Mouse (Mus musculus): ENCODE measurements at regions not wholly inside any gene's neighbourhood (a gene's known extent, or its start where the extent isn't known, plus 50 kb on each side); places are given as distances from the start of the nearest gene placed in this dataset.
A peak's percentile ranks its signal among the peaks of the same experiment; 100 is the strongest.

DNA sequence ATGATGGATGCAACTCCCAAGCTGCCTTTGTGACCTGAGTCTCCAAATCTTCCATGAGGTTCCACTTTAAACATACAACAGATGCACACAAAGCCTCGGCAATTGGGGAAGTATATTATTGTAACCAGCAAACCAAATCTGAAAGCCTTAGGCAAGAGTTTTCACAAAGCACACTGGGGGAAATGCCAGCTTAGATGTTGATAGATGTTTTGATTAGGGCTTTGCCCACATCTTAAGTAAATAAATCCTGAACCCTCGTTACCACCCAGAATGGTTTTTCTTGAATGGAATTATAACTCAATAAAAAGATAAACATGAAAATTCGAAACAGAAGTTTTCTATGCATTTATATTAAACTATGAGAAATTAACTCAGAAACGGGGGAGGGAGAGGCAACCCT, 302.7 kb downstream of the Sorl1 start:
- Histone ChIP-seq H3K27ac (no peak overlapping the region), H3K36me3 (no peaks in the 10 kb centered on the region), H3K4me1 (peaks cover 6% of the 10 kb centered on the region; the same call in 1 of the 2 replicates), H3K9me3 (no peaks in the 10 kb centered on the region), H3K4me2 (no peak overlapping the region), H3K9ac (no peak overlapping the region), H3K4me3 (no peak overlapping the region), H3K27me3 (no peaks in the 10 kb centered on the region)
- ATAC-seq (ENCODE audit: insufficient number of reproducible peaks, low FRiP score, low TSS enrichment, low read depth), result no peak
- 48% methylated on average over 4 of the region's 4 CpGs for WGBS

DNA sequence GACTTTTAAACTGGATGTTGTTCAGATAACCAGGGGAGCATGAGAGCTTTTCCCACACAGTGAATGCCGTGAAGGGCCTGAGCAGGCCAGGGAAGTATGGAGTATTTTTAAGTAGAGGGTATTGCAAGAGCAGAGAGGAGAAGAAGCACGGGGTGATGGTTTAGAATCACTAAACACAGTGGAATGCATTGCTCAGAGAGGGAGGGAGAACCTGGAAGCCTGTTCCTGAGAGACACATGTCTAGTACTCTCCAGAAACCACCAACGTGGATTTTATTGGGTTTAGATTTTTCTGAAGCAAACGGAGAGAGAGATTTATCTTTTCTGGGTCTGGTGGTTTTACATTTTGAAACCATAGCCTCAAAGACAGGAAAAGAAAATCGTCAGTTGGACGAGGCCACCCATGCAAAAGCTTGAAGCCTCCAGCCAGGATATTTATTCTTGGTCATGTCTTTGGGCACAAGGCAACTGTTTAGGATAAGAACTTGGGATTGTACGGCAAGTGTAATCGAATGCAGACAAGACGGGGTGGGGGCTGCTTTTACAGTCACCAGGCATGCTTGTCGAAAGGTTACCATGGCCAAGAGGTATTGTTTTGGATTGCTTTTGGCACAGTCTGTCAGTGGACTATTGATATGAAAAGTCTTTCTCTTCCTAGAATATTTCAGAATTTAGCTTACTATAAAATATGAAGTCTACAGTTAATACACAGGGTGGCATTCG, 306.2 kb downstream of the Sorl1 start:
- peaks cover 6% of the 10 kb centered on the region; the same call in 1 of the 2 replicates for H3K4me1 ChIP-seq
- no peak overlapping the region for H3K4me3 ChIP-seq
- H3K36me3 ChIP-seq, result no peaks in the 10 kb centered on the region
- ATAC-seq (ENCODE audit: insufficient number of reproducible peaks, low FRiP score, low TSS enrichment, low read depth), result no peak
- H3K4me2 ChIP-seq, result no peak overlapping the region
- 29% methylated on average over 11 of the region's 11 CpGs for WGBS
- H3K9me3 ChIP-seq, result no peaks in the 10 kb centered on the region
- H3K27me3 ChIP-seq, result no peaks in the 10 kb centered on the region
- peak overlapping the region; percentile 68 for H3K27ac ChIP-seq
- H3K9ac ChIP-seq, result no peak overlapping the region

DNA sequence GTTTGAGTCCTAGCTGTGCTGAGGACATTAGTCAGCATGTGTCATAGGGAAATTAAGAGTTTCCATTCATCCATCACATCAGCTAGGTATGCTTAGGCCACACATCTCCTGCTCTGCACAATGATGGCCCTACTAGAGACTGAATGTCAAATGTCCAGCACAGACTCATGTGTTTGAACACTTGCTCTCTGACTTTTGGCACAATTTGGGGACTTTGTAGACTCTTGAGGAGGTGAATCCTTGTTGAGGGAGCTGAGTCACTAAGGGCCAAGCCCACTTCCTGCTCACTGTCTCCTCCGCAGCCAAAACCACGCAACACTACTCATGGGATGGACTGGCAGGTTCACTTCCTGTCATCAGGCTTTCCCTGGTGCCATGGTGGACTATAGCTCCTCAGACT, 308.2 kb downstream of the Sorl1 start:
- no peaks in the 10 kb centered on the region for H3K27me3 ChIP-seq
- H3K27ac ChIP-seq, result no peak overlapping the region
- no peaks in the 10 kb centered on the region for H3K36me3 ChIP-seq
- no peak overlapping the region for H3K4me3 ChIP-seq
- 90% methylated on average over 2 of the region's 2 CpGs for WGBS
- H3K4me2 ChIP-seq, result no peak overlapping the region
- H3K9me3 ChIP-seq, result no peaks in the 10 kb centered on the region
- no peak overlapping the region for H3K9ac ChIP-seq
- peaks cover 6% of the 10 kb centered on the region; the same call in 1 of the 2 replicates for H3K4me1 ChIP-seq
- ATAC-seq (ENCODE audit: insufficient number of reproducible peaks, low FRiP score, low TSS enrichment, low read depth), result no peak

DNA sequence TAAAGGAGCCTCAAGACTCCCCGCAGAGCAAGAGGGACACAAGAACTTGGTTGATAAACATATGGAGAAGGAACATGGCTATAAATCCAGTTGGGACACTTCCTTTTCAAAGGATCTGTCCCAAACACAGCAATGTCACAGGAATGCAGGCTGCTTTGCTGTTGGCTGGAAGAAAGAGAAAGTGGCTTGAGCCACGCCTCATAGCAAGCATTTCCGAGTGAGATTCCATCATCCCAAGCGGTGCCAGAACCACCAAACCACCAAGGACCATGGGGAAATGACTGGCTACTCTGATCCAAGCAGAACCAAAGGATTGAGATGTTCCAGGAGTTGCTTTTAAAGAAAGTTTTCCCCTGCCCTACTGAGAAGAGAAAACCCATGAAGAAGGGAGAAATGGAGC, 314.8 kb downstream of the Sorl1 start:
- Histone ChIP-seq H3K4me3 (no peak overlapping the region), H3K9me3 (no peaks in the 10 kb centered on the region), H3K4me2 (no peak overlapping the region), H3K36me3 (no peaks in the 10 kb centered on the region), H3K9ac (no peak overlapping the region), H3K27ac (peak overlapping the region; percentile 51), H3K4me1 (peaks cover 32% of the 10 kb centered on the region), H3K27me3 (no peaks in the 10 kb centered on the region)
- no peak for ATAC-seq (ENCODE audit: insufficient number of reproducible peaks, low FRiP score, low TSS enrichment, low read depth)
- 62% methylated on average over 4 of the region's 4 CpGs for WGBS

DNA sequence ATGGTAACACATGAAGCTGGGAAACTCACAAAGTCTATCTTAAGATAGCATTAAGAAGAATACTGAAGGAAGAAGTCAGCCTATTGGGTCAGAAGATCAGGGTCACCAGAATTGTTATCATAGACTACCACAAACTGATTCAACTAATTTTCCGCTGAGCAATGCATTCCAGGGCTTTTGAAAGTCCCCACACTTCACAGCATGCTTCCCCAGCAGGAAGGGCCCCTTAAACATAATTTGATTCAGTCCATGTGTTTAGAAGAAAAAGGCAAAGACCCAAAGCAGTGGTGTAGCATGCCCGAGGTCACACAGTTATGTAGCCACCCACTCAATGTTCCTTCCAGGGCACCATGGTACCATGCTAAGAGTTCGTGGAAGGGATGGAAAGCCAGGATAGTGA, 315.3 kb downstream of the Sorl1 start:
- peaks cover 34% of the 10 kb centered on the region for H3K4me1 ChIP-seq
- no peaks in the 10 kb centered on the region for H3K9me3 ChIP-seq
- no peaks in the 10 kb centered on the region for H3K27me3 ChIP-seq
- H3K4me2 ChIP-seq, result no peak overlapping the region
- H3K27ac ChIP-seq, result peak overlapping the region; percentile 51
- no peak overlapping the region for H3K4me3 ChIP-seq
- no peaks in the 10 kb centered on the region for H3K36me3 ChIP-seq
- H3K9ac ChIP-seq, result no peak overlapping the region
- WGBS, result 49% methylated on average over 3 of the region's 3 CpGs
- no peak for ATAC-seq (ENCODE audit: insufficient number of reproducible peaks, low FRiP score, low TSS enrichment, low read depth)

DNA sequence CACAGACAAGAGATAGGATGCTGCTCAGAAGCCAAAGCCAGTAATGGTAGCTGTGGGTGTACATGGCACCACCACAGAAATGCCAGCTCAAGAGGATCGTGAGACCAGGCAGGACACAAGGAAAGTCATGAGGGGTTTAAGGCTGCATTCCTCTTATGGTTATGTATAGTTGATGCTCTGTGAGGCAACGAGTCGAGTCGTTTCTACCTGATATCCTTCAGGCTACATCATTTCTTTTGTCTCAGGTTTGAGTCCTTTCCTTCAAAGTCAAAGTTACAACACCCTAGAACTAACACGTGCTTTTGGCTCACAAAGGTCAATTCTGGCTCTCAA, 317.8 kb downstream of the Sorl1 start:
- H3K9ac ChIP-seq, result no peak overlapping the region
- no peak for ATAC-seq (ENCODE audit: insufficient number of reproducible peaks, low FRiP score, low TSS enrichment, low read depth)
- H3K27me3 ChIP-seq, result no peaks in the 10 kb centered on the region
- no peaks in the 10 kb centered on the region for H3K9me3 ChIP-seq
- H3K4me2 ChIP-seq, result no peak overlapping the region
- peak overlapping the region; percentile 85 for H3K27ac ChIP-seq
- WGBS, result 82% methylated on average over 5 of the region's 5 CpGs
- H3K4me3 ChIP-seq, result no peak overlapping the region
- H3K4me1 ChIP-seq, result peaks cover 34% of the 10 kb centered on the region
- no peaks in the 10 kb centered on the region for H3K36me3 ChIP-seq

DNA sequence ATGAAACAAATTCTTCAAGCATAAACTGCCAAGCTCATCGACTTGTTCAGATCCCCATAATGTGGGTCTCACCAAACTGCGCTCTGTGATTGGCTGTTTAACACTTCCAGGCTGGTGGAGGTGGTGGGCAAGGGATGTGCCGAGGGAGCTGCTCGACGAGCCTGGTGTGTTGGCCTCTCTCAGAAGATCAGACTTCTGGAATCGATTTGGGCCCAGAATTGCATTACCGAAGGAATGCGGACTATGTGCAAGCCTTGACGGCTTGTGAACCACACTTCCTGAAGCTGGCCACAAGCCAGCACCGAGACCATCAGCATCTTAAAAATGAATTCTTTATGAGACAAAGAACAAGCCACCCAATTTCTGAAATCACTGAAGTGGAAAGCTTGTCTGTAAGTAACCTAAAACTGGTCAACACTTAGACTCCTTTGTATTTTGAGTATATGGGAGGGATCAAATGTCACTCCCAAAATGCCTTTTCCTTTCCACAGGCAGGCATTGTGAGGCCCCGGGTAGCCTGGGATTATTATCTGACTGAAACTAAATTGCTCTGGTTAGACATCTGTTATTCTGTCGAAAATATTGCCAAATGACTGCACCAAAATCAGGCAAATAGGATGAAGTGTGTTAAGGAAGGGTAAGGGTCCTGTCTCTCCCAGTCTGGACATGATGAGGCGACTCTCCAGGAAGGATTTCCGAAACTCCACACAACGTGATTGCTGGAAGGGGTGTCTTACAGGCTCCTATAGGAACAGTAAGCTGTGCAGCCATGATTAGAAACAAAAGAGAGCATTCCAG, 318.4 kb downstream of the Sorl1 start:
- 16% methylated on average over 15 of the region's 15 CpGs for WGBS
- Histone ChIP-seq H3K9ac (no peak overlapping the region), H3K4me1 (peaks cover 34% of the 10 kb centered on the region), H3K27me3 (no peaks in the 10 kb centered on the region), H3K27ac (peak overlapping the region; percentile 85), H3K4me3 (0 out of 2 replicates have a peak overlapping the region, but pooled peaks have one; percentile 3), H3K36me3 (no peaks in the 10 kb centered on the region), H3K9me3 (no peaks in the 10 kb centered on the region), H3K4me2 (peak overlapping the region; percentile 22; the same call in 1 of the 2 replicates)
- ATAC-seq (ENCODE audit: insufficient number of reproducible peaks, low FRiP score, low TSS enrichment, low read depth), result peak; percentile 84; the same call in 1 of the 2 replicates

DNA sequence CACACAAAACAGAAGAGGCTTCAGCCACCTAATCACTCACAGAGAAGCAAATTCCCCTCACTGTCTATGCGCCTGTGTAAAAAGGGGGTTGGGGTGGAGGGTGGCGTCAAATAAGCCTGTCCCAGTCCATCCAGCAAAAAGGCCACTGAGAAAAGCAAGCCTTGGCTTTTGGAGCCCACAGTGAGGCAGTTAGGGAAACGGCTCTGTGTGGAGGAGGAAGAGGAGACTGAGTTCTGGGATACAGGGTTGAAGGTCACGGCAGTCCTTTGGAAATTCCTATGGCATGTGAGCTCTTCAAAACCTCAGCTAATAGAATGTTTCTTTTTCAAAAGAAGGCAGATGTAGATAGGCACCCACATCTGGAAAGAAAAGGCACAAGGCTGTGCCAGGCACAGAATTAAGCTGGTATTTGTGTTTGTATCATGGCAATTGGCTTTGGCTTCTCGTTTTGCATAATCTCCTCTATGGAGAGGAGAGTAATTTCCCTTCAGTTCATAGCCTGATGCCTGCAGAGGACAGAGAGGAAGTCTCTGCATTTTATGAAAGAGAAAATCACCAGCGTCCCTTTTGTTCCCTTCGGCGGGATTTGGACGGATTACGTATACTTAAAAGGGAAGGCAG, 319.3 kb downstream of the Sorl1 start:
- WGBS, result 19% methylated on average over 10 of the region's 10 CpGs
- peaks cover 33% of the 10 kb centered on the region for H3K4me1 ChIP-seq
- no peak overlapping the region for H3K9ac ChIP-seq
- H3K4me2 ChIP-seq, result peak overlapping the region; percentile 22; the same call in 1 of the 2 replicates
- H3K4me3 ChIP-seq, result no peak overlapping the region
- peak overlapping the region; percentile 85 for H3K27ac ChIP-seq
- H3K27me3 ChIP-seq, result no peaks in the 10 kb centered on the region
- no peaks in the 10 kb centered on the region for H3K36me3 ChIP-seq
- no peaks in the 10 kb centered on the region for H3K9me3 ChIP-seq
- no peak for ATAC-seq (ENCODE audit: insufficient number of reproducible peaks, low FRiP score, low TSS enrichment, low read depth)

DNA sequence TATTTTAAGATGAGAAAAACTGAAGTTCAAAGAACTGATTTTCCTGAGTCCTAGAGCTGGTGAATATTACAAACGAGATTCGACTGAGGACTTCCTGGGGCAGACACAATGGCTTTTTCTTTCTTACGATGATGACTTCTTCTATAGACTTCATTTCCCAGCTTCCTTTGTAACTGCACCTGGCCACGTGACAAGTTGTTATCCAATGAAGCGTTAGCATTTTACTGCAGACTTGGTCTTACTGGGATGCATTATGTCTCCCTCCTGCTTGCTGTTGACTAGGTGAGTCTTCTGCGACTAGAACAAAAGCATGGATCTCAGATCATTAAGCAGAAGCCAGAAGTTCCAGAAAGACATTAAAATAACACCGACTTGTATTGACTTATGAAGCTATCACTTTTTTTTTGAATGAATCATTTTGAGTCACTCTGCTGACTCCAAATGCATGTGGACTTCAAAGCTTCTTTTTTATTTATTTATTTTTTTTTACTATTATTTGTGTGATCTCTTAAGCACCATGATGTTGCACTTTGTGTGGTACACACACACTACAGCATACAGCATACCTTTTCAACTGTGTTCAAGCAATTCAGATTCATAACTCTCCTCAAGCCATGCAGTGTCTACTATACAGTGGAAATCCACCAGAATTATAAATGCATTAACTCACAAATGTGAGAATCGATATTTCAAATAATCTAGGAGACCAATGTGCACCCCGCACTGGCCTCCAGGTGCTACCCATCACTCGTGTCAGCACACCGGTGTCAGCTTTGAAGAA, 320.2 kb downstream of the Sorl1 start:
- ATAC-seq (ENCODE audit: insufficient number of reproducible peaks, low FRiP score, low TSS enrichment, low read depth), result no peak
- 72% methylated on average over 11 of the region's 11 CpGs for WGBS
- Histone ChIP-seq H3K9me3 (no peaks in the 10 kb centered on the region), H3K4me1 (peaks cover 24% of the 10 kb centered on the region), H3K9ac (no peak overlapping the region), H3K4me2 (no peak overlapping the region), H3K36me3 (no peaks in the 10 kb centered on the region), H3K4me3 (no peak overlapping the region), H3K27ac (peak overlapping the region; percentile 85; the same call in 1 of the 2 replicates), H3K27me3 (no peaks in the 10 kb centered on the region)

DNA sequence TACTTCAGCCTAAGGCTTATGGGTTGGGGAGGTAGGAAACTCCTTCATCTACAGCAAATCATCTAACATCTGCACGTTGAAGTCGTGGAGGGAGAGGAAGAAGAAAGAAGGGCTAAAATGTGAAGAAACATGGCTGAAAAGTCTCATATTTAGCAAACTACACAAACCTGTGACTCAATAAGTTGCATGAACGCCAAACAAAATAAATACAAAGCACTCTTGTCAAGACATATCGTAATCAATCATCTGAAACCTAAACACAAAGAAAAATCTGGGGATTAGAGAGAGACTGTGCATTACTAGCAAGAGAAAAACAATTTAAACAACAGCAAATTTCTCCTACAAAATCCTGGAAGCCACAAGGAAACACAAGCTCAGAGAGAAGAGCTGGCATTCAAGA, 322.7 kb downstream of the Sorl1 start:
- H3K27me3 ChIP-seq, result no peaks in the 10 kb centered on the region
- no peak overlapping the region for H3K27ac ChIP-seq
- 81% methylated on average over 4 of the region's 4 CpGs for WGBS
- no peaks in the 10 kb centered on the region for H3K9me3 ChIP-seq
- peaks cover 20% of the 10 kb centered on the region for H3K4me1 ChIP-seq
- H3K4me2 ChIP-seq, result no peak overlapping the region
- no peak for ATAC-seq (ENCODE audit: insufficient number of reproducible peaks, low FRiP score, low TSS enrichment, low read depth)
- no peak overlapping the region for H3K4me3 ChIP-seq
- no peaks in the 10 kb centered on the region for H3K36me3 ChIP-seq
- H3K9ac ChIP-seq, result no peak overlapping the region

DNA sequence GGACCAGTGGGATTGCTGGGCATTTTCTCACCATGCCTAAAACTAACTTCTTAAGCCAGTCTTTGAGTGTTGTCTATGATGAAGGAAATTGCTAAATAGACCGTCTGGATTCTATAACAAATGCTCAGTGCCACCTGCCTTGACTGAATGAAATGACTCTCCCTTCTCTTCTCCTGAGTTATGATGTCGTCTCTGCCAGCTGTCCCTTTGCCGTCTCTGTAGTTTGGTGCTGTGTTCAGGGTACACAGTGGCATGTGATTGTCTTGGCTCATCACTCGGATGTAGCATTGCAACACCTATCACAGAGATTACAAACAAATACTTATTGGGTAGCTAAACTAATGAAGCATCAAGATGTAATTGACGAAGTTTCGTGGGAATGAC, 331.3 kb downstream of the Sorl1 start:
- no peak overlapping the region for H3K9ac ChIP-seq
- no peaks in the 10 kb centered on the region for H3K9me3 ChIP-seq
- H3K36me3 ChIP-seq, result no peaks in the 10 kb centered on the region
- H3K4me3 ChIP-seq, result no peak overlapping the region
- H3K27me3 ChIP-seq, result no peaks in the 10 kb centered on the region
- H3K27ac ChIP-seq, result no peak overlapping the region
- no peak overlapping the region for H3K4me2 ChIP-seq
- WGBS, result 72% methylated on average over 6 of the region's 6 CpGs
- H3K4me1 ChIP-seq, result peaks cover 15% of the 10 kb centered on the region
- ATAC-seq (ENCODE audit: insufficient number of reproducible peaks, low FRiP score, low TSS enrichment, low read depth), result no peak
